Mouse (Mus musculus): ENCODE results near the gene 4933411K16Rik.
A peak's percentile ranks its signal among the peaks of the same experiment; 100 is the strongest.

Gene 4933411K16Rik

DNA sequence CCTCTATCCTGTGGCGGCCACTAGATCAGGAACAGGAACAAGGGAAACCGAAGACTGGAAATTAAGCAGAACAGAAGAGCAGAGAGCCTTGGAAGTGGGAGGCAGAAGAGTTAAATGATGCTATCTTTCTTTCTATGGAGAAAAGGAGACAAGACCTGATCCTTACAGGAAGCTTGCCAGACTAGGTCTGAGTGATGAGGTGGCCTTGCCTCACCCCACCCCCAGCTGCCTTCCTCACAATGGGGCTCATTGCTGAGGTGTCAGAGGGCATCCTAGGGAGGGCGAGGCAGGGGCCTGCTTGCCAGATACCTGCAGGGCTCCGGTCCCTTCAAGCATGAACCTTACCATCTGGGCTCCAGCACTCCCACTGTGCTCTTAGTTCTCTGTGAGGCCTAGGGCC, at the start of gene 4933411K16Rik:
TSS of gene 4933411K16Rik (plus strand) at position 301 of the 400 bp plus-strand sequence.
- DNase-seq (ENCODE audit: low read depth) = no peak

DNA sequence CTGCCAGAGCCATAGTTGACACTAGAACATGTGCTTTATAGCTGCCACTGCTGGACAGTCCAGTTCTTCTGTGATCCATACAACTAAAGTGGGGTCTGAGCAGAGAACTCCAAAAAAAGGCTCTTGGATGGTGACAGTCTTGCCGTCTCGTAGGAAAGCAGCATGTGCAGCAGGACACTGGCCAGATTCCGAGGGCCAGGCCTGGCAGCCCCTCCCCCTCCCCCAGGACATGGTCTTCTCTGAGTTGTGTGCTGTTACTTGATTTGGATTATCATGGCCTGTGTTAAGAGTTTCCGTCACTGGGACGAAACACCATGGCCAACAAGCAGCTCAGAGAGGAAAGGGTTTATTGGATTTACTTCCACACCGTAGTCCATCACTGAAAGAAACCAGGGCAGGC, 47.8 kb upstream of the 4933411K16Rik start:
- no peak for DNase-seq (ENCODE audit: low read depth)

DNA sequence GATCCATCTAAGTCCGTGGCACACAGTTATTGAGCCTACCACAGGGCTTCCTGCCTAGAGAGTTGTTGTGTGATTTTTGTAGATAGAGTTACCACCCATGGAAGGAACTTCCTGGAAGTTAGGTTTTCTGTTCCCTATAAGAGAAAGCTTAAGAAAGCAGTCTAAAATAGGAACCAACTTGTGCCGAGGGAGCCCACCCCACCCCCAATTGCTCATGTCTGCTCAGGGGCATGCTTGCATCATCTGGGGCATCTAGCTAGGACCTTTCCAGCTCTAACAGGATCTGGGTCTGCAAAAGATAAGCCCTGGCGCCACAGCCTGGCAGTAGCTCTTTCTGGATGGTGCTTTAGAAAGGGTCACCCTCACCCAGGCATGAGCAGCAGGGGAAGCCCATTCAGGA, 46.4 kb upstream of the 4933411K16Rik start:
- no peak for DNase-seq (ENCODE audit: low read depth)

DNA sequence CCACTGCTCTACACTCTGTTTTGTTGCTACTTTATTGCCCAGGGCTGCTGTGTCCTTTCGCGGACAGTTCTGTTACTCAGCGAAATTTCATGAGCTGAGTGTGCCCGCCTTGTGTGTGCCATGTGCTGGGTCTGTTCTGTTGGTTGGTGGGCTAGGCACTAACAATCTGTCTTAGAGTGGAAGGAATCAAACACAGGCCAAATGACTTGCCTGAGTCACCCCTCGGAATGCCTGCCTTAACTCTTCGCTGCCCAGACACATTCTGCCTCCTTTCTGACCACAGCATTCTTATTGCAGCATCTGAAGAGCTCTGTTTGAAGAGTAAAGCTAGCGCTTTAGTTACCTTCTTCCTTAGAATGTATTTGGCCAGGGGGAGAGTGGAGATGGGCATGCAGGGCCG, 45.5 kb upstream of the 4933411K16Rik start:
- no peak for DNase-seq (ENCODE audit: low read depth)

DNA sequence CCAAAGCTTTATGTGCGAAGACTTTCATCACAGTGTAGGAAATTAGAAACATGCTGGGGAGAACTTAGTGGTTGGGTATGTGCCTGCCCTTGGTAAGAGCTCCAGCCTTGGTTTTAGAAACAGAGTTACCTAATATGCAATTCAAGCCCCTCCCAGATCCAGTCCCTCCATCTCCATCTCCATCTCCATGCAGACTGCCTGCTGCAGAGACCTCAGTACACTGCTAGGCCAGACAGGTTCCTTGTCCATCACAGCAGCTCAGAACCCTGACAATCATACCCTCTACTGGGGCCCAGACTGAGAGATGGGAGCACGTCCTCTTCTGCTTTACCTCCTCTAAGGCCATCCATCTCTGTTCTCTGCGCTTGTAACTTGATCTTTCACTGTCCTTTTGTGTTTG, 43.5 kb upstream of the 4933411K16Rik start:
- no peak for DNase-seq (ENCODE audit: low read depth)

DNA sequence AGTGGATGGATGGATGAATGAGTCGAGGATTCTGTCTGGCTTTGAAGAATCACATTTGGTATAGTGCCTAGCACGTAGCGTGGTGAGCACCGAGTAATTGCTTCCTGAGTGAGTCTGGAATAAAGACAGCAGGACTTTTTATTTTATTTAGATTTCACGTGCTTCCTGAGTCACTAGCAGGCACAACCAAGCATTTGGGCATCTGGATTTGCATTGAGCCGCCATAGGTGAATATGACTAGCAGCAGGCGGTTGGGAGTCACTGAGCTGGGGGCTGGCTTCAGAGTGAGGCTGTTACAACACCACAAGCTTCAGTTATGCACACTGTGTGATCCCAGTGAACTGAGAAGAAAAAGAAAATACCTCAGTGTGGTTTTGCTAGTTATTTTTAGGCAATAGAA, 43.0 kb upstream of the 4933411K16Rik start:
- no peak for DNase-seq (ENCODE audit: low read depth)

DNA sequence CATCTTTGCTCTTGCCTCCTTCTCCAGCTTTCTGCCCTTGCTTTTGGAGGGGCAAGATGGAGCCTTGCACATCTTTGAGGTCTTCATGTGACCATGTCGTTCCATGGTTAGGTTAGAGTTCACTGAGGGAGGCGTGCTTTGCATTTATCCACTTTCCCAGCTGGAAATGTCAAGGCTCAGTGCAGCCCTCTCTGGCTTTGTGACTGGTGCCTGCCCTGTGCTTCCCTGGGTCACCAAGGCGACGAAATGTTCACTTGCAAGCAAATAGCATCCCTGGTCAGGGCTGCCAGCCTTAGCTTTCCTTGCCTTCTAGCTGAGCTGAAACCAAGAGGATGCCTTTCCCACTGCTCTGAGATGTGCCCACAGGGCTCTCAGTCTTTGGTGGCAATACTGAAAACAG, 41.6 kb upstream of the 4933411K16Rik start:
- no peak for DNase-seq (ENCODE audit: low read depth)

DNA sequence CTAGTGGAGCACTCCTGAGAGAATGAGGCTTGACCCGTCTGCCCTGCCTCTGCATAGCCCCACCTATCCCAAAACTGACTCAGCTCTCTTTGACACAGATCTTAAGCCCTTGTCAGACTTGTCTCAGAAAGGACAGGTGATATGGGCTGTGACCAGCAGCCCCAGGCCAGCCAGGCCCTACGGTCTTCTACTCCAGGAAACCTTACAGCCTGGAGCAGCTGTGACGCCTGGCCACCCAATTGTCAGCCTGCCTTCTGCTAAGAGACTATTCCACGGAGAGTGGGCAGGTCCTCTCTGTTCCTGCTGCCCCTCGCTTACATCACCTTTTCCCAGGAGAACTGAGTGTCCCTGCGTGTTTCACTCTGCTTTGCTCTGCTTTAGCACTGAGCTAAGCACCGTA, 40.9 kb upstream of the 4933411K16Rik start:
- no peak for DNase-seq (ENCODE audit: low read depth)

DNA sequence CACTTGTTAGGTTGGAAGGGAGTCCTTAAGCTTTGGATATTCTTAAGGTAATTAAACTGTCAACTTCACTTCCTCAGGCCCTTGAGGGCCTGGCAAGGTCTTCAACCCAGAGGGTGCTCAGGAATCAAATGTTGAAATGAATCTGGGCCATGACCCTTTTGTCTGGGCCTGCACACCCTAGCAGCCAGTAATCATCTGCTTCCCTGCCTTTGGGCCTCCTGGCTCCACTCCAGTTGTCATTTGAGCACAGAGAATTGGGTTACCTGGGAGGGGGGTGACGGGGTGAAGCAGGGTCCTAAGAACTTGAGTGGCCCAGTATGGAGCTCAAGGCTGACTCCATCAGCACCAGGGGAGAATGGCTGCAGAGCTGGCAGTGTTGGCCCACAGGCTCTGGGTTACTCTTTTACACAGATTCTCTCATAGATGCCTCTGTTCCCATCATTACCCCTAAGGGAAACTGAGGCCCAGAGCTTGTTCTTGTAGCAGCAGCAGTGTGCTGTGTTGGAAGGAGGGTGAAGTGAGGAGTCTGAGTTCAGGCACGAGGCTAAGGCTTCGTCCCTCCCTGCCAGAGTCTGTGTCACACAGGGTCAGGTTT, 37.7 kb upstream of the 4933411K16Rik start:
- no peak for DNase-seq (ENCODE audit: low read depth)

DNA sequence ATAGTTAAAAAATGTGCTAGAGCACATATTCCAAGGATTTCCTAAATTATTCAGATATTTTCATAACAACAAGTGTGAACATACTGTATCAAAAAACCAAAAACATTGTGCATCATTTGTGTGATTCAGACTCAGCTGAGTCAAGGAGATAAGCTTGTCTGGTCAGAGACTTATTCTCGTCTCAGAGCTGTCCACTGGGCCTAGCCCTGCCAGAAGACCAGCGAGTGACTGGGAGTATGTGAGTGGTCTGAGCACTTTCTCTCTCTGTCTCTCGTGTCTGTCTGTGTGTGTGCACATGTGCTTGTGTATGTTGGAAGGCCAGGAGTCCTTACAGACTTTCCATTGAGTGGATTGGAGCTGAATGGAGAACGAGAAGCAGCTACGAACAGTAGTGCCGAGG, 37.0 kb upstream of the 4933411K16Rik start:
- no peak for DNase-seq (ENCODE audit: low read depth)

DNA sequence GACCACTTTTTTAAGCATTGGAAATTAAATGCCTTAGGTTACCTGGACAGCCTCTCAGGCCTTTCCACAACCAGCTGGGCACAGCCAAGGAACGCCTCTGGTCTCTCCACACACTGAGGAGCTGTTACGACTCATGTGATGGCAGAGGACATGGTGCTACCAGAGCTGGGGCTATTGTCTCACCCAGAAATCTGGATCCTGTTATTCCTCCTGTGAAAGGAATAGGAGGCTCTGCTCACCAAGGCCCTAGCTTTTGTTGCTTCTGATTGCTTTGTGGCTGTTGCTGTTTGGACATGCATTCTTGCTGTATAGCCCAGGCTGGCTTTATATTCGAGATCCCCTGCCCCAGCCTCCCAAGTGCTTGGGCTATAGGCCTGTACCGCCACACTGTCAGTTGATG, 35.8 kb upstream of the 4933411K16Rik start:
- DNase-seq (ENCODE audit: low read depth) = no peak

DNA sequence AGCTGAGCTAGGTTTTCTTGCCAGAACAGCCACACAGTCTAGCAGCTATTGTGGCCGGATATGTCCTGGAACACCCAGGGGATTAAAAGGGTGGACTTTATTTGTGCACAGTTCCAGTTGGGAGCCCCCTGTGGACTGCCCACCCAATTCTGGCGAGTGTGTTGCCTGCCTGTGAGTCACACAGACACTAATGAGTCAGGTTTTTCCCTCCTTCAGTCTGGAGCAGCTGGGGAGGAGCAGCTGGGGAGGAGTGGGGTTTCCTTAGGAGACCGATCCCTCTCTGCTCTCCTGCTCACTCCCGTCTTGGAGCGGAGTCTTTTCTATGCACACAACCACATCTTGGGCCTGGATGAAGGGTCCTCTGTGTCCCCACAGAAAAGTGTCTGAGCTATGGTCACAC, 35.2 kb upstream of the 4933411K16Rik start:
- peak; percentile 68 for DNase-seq (ENCODE audit: low read depth)

DNA sequence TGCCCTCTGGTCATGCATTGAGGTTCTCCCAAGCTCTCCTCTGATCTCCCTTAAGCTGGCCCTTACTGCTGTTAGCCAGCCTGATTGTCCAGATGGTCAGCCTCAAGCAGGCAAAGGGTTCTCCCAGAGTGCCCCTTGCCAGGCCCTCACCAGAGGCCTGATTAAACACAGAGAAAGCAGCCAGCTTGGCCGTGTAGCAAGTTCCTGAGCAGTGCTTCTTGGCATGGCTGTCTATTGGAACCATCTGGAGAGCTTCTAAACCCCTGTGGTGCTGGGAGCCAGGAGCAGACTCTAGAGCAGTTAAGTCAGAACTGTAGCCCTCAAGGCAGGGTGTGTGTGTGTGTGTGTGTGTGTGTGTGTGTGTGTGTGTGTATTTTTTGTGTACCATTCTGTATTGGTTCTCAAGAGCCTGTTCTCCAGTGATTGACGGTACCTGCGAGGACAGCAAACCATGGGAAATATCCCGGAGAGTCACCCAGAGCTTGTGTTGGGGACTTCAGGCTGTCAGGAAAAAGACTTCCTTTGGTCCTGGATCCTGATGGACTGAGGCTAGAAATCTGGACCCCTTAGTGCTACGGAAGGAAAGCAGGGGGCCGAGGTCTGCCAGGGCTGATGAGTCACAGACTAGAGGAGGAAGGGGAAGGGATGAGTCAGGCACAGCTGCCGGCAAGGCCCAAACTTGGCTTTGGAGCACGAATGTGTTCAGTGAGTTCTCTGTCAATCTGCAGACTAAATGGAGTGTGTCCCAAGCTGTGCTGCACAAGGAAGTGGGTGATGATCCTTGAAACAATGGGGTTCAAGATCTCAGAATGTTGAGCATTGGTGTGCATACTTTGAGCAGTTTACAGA, 34.4 kb upstream of the 4933411K16Rik start:
- peak; percentile 90 for DNase-seq (ENCODE audit: low read depth)

DNA sequence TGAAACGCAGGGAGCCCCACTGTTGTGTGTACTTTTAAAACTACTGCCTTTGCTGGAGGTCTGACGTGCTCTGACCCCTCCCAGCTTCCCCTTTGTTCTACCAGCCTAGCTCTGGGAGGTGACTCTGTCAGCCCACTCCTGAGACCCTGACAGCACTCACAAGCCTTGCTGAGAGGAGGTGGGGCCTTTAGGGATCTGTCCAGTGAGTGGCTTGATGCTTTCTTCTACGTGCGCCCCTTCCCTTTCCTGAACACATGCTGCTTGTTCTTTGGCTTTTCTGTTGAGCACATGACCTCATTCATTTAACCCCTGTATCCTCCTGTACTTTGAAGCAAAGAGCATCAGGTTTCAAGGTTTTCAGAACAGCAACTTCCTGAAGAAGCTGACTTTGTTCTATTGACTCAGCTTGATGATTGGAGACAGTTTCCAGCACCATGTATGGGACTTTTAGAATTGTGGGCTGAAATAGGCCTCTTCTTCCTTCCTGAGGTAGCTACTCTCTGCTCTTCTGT, 33.0 kb upstream of the 4933411K16Rik start:
- DNase-seq (ENCODE audit: low read depth) = no peak

DNA sequence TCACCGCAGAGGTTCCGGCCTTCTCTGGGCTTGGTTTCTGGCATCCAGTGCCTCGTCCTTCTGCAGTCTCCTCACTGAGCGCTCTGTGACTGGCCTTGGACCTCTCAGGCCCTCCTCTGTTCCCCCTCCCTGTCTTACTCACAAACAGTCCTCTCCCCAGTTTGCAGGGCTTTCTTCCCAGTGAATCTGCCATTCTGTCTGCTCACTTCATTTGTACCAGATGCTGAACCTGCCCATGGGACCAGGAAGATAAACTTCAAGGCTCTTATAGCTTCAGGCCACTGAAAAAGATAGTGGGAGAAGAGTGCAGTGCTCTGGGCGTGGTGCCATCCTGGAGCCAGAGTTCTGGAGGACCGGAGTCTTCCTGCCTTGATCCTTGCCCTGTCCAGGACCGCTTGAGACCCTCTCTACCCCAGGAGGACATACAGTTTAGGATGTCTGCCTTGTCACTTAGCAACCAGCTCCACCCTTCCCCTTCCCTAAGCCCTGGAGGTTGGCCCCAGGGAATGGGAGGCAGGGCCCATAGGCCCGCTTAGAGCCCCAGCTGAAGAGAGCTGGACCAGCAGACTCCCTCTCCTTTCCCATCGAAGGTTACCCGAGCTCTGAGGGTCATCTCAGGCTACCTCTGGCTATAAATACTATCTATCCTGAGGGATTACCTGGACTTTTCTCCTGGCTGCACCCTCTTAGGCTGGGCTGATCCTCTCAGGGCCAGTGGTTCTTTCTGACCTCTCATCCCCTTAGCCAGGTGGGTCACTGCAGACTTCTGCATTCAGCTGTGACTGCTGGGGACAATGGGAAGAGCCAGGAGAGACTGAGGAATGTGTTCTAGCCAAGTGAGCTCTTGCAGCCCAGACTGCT, 30.1 kb upstream of the 4933411K16Rik start:
- no peak for DNase-seq (ENCODE audit: low read depth)

DNA sequence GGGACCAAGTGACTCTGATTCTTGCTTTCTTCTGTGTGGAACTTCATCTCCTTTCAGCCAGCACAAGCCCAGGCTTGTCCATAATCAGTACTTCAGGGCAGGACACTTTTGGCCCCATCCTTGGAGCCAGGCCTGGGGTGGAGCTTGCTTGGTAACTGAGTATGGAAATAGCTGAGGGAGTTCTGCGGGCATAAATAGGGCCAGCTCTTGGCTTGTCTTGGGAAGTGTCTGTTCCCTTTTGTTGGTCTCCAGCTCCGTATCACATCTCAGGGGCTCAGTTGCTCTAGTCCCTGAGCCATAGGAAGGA, 29.6 kb upstream of the 4933411K16Rik start:
- DNase-seq (ENCODE audit: low read depth) = no peak

DNA sequence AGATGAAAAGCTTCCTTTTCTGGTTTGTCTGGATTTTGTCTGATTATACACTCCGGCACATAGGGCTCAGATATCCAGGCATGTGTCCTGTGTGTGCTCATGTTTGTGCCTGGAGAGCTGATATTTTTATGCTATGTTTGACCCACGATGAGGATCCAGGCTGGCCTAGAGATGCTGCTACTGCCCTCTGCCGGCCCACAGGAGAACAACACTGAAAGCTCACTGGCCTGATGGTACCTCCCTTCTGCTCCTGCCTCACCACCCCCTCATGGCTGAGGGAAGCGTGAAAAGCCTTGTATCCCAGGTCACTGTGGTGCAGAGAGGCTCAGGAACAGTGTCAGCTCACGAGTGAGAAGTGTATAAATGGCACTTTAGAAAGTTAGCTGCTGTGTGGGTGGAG, 25.9 kb upstream of the 4933411K16Rik start:
- no peak for DNase-seq (ENCODE audit: low read depth)

DNA sequence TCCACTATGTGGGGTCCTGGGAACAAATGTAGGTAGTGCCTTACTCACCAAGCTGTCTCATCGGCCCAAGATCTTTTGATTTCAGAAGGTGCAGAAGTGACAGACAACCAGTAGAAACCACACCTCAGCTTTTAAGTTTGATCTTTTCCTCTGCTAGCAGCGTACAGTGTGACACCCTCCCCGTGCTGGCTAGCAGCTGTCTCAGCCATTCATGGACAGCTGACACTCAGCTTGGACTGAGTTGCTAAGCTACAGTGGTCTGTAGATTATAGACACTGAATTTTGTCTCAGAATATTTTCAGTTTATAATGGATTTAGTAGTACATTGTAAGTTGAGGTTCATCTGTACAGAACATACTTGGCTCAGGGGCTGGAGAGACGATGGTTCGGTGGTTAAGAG, 20.9 kb upstream of the 4933411K16Rik start:
- no peak for DNase-seq (ENCODE audit: low read depth)

DNA sequence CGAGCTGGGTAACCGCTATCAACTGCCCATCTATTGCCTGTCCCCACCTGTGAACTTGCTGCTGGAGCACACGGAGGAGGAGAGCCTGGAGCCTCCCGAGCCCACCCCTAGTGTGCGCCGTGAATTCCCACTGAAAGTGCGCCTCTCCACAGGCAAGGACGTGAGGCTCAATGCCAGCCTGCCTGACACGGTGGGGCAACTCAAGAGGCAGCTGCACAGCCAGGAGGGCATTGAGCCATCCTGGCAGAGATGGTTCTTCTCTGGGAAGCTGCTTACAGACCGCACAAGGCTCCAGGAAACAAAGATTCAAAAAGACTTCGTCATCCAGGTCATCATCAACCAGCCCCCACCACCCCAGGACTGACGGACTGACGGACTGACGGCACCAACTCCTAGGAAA, 18.4 kb upstream of the 4933411K16Rik start:
- DNase-seq (ENCODE audit: low read depth) = no peak

DNA sequence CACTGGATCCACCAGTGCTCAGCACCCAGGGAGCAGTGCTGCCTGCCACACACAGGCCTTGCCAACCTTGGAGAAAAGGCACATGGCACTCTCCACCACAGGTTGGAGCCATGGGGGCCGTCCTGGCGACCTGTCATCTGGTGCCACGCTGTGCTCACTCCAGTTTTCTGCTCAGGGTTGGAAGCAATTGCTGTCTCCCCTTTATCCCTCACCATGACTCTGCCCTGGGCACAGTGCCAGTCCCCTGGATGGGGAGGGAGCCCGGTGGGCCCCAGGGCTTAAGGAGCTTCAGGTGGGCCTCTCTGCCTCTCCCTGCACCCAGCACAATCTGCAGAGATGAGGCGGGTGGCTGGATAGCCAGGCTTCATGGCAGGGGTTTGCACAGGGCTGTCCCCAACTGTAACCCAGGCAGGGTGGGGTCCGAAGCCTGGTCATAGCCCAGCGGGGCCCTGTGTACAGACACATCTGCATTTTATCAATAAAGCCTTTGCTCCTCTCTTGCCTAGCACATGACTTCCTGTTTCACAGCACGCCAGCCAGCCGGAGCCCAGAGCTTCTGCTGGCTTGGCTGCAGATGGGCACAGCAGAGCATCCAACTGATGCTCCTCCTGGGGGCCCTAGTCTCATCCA, 17.8 kb upstream of the 4933411K16Rik start:
- DNase-seq (ENCODE audit: low read depth) = no peak

DNA sequence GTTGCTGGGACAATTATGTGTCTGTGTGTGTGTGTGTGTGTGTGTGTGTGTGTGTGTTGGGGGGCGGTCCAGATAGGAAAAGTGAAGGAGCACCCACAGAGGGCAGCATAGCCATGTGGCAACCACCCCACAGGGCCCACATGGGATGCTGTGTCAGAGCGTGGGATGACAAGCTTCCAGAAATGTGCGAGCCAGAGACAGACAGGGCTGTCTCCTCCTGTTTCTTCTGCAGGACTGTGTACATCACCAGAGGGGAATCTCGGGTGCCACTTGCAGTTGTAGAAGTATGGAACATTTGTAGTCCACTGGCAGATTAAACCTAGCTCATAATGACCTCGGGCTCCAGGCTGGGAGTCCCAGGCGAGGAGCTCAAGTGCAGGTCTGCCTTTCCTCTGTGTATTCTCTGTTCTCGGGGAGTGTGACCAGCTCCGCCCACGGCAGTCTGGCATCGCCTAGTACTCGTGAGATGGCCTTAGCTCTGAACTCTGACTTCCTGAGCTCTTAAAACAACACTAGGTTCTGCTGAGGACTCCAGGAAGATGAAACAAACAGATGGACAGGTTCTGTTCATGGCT, 17.1 kb upstream of the 4933411K16Rik start:
- no peak for DNase-seq (ENCODE audit: low read depth)

Data from fibroblast of lung, adult 2 months (primary cell).